Mouse (Mus musculus) testis, postnatal 14 days (tissue): Measurements from ENCODE around the gene Nek8.

Experiments used
- DNase-seq: peaks from one replicate; pipeline ENCODE4 v3.0.0; 2021; ENCODE audit warnings: low spot score

The Nek8 gene

GRCm38 (mm10) chr11:78166161-78166560 lies 10.3 kb downstream of the Nek8 start:
- no peak for DNase-seq

GRCm38 (mm10) chr11:78165761-78166109 lies 10.7 kb downstream of the Nek8 start:
- peak; percentile 67 for DNase-seq

- DNase-seq: peak; percentile 85
These were observed 11.3 kb downstream of the Nek8 start, which contains the start of gene Traf4 for GRCm38 (mm10) chr11:78164924-78165760. TSS of gene Traf4 (minus strand) at chr11:78165589.

- DNase-seq: no peak
These were observed 11.9 kb downstream of the Nek8 start for GRCm38 (mm10) chr11:78164604-78164923.

GRCm38 (mm10) chr11:78163681-78164603 lies 12.5 kb downstream of the Nek8 start:
- peak; percentile 71 for DNase-seq

- DNase-seq: no peak
These were observed 13.4 kb downstream of the Nek8 start for GRCm38 (mm10) chr11:78163045-78163444.

GRCm38 (mm10) chr11:78162504-78162903 lies 14.0 kb downstream of the Nek8 start:
- no peak for DNase-seq

GRCm38 (mm10) chr11:78161968-78162367 lies 14.5 kb downstream of the Nek8 start:
- DNase-seq: no peak

GRCm38 (mm10) chr11:78161169-78161568 lies 15.3 kb downstream of the Nek8 start:
- DNase-seq: no peak

- DNase-seq: no peak
These were observed 15.8 kb downstream of the Nek8 start for GRCm38 (mm10) chr11:78160675-78161074.

- DNase-seq: no peak
These were observed 16.3 kb downstream of the Nek8 start for GRCm38 (mm10) chr11:78160171-78160570.

GRCm38 (mm10) chr11:78159557-78159956 lies 16.9 kb downstream of the Nek8 start:
- no peak for DNase-seq

GRCm38 (mm10) chr11:78159096-78159495 lies 17.4 kb downstream of the Nek8 start:
- no peak for DNase-seq

GRCm38 (mm10) chr11:78156156-78156699 lies 20.2 kb downstream of the Nek8 start:
- DNase-seq: no peak

GRCm38 (mm10) chr11:78155674-78156073 lies 20.8 kb downstream of the Nek8 start:
- DNase-seq: no peak

- peak; percentile 18 for DNase-seq
These were observed 22.7 kb downstream of the Nek8 start for GRCm38 (mm10) chr11:78153778-78154177.

GRCm38 (mm10) chr11:78152299-78153231 lies 23.9 kb downstream of the Nek8 start:
- DNase-seq: peak; percentile 51

- DNase-seq: no peak
These were observed 25.3 kb downstream of the Nek8 start for GRCm38 (mm10) chr11:78151161-78151560.

- DNase-seq: no peak
These were observed 29.6 kb downstream of the Nek8 start for GRCm38 (mm10) chr11:78146707-78147543.

- DNase-seq: no peak
These were observed 30.3 kb downstream of the Nek8 start for GRCm38 (mm10) chr11:78146168-78146567.

- DNase-seq: no peak
These were observed 33.0 kb downstream of the Nek8 start for GRCm38 (mm10) chr11:78143520-78143919.
